Mouse (Mus musculus): ENCODE data around the gene Frmd4b. TPM values are rescaled to one million over a fixed set of nuclear protein-coding genes. Genes with fewer than 3 reads are reported as not detected.

The Frmd4b gene
- polyA plus RNA-seq, 1 experiment from 2014 or later = 13.9 TPM

DNA sequence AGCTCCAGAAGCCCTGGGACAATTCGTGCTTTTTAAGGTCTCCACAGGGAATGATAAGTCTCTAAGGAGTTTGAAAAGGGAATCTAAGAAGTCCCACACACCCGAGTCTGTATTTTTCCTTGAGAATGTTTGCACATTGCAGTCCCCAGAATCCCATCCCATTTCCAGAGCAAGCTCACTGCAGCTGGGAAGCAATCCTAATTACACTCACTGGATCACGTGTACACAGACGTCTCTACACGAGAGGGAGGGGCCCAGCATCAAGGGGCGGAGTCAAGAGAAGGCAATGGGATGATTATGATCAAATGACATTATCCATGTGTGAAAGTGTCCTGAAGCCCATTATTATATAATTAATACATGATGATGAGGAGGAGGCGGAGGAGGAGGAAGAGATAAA is 128.5 kb downstream of the Frmd4b start:
- peaks cover 19% of the 10 kb centered on the region; the same call in 1 of the 2 replicates for H3K27me3 ChIP-seq
- peaks cover 30% of the 10 kb centered on the region for H3K4me1 ChIP-seq
- H3K27ac ChIP-seq = no peak overlapping the region
- H3K9me3 ChIP-seq = no peaks in the 10 kb centered on the region
- no peak overlapping the region for H3K9ac ChIP-seq
- no peak for ATAC-seq (ENCODE audit: insufficient number of reproducible peaks, low FRiP score, low TSS enrichment, low read depth)
- no peak overlapping the region for H3K4me3 ChIP-seq
- H3K4me2 ChIP-seq = no peak overlapping the region
- H3K36me3 ChIP-seq = no peaks in the 10 kb centered on the region
- WGBS = 31% methylated on average over 7 of the region's 7 CpGs

GRCm38 (mm10) chr6:97488280-97488679 is 129.1 kb downstream of the Frmd4b start:
- 21% methylated on average over 8 of the region's 8 CpGs for WGBS
- ATAC-seq (ENCODE audit: insufficient number of reproducible peaks, low FRiP score, low TSS enrichment, low read depth) = no peak

DNA sequence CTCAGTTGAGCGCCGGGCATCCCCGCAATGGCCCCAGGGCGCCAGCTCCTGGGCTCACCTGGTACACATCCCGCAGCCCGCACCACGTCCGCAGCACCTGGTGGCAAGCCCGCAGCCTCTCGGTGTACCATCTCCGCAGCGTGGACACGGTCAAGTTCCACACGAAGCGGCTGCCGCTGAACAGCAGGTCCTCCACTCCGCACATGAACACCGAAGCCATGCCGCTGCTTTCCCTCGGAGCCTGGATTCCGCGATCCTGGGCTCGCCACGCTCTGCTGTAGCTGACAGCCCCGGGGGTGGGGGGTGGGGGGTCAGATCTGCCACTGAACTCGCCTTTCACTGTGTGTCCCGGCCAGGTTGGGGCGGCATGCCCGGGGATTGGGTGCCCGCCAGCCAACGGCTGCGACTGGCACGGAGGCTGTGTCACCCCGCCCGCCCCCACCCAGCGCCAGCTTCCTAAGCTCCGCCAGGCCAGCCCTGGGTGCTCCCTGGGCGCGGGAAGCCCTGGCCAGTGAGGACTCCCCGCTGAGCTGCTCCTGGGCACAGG is 129.7 kb downstream of the Frmd4b start:
- no peaks in the 10 kb centered on the region for H3K9me3 ChIP-seq
- 1% methylated on average over 40 of the region's 40 CpGs for WGBS
- H3K9ac ChIP-seq = 0 out of 2 replicates have a peak overlapping the region, but pooled peaks have one; percentile 17
- peak overlapping the region; percentile 45 for H3K4me3 ChIP-seq
- no peaks in the 10 kb centered on the region for H3K36me3 ChIP-seq
- H3K4me1 ChIP-seq = peaks cover 30% of the 10 kb centered on the region
- peaks cover 19% of the 10 kb centered on the region; the same call in 1 of the 2 replicates for H3K27me3 ChIP-seq
- H3K4me2 ChIP-seq = peak overlapping the region; percentile 95
- ATAC-seq (ENCODE audit: insufficient number of reproducible peaks, low FRiP score, low TSS enrichment, low read depth) = 0 out of 2 replicates have a peak, but pooled peaks have one; percentile 32
- no peak overlapping the region for H3K27ac ChIP-seq

More at GRCm38 (mm10) chr6:97488280-97488679, 129.1 kb downstream of the Frmd4b start:
- Histone ChIP-seq H3K9ac (no peak overlapping the region), H3K4me1 (peaks cover 30% of the 10 kb centered on the region), H3K36me3 (no peaks in the 10 kb centered on the region), H3K27me3 (peaks cover 19% of the 10 kb centered on the region; the same call in 1 of the 2 replicates), H3K27ac (no peak overlapping the region), H3K4me3 (peak overlapping the region; percentile 45; the same call in 1 of the 2 replicates), H3K9me3 (no peaks in the 10 kb centered on the region), H3K4me2 (peak overlapping the region; percentile 95; the same call in 1 of the 2 replicates)

DNA sequence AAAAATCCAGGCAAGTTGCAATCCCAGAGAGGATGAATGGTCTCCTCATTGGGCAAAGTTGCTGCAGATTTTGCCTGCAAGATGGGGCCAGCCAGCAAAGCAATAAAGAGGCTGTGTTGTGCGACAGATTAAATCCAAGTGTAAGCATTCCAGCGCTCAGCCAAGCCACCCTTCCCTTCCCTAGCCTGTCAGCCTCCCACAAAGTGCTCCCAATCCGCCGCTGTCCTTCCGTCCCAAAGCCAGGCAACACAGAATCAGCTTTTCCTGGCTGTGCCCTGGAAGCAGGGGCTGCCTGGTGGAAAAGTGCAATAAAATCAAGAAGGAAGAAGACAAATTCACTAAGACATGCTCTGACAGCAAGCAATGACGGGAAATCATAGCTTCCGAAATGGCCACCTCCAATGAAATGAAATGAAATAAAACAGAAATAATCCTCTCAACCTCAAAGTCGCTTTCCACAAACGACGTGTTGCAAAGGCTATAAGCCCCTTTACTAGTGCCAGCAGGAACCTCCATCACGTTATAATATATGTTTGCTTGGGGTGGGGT is 130.5 kb downstream of the Frmd4b start:
- ATAC-seq (ENCODE audit: insufficient number of reproducible peaks, low FRiP score, low TSS enrichment, low read depth) = no peak
- WGBS = 15% methylated on average over 11 of the region's 11 CpGs
- H3K27ac ChIP-seq = no peak overlapping the region
- peaks cover 19% of the 10 kb centered on the region; the same call in 1 of the 2 replicates for H3K27me3 ChIP-seq
- no peaks in the 10 kb centered on the region for H3K36me3 ChIP-seq
- H3K9me3 ChIP-seq = no peaks in the 10 kb centered on the region
- no peak overlapping the region for H3K9ac ChIP-seq
- H3K4me2 ChIP-seq = peak overlapping the region; percentile 95
- peak overlapping the region; percentile 45 for H3K4me3 ChIP-seq
- H3K4me1 ChIP-seq = peaks cover 30% of the 10 kb centered on the region

DNA sequence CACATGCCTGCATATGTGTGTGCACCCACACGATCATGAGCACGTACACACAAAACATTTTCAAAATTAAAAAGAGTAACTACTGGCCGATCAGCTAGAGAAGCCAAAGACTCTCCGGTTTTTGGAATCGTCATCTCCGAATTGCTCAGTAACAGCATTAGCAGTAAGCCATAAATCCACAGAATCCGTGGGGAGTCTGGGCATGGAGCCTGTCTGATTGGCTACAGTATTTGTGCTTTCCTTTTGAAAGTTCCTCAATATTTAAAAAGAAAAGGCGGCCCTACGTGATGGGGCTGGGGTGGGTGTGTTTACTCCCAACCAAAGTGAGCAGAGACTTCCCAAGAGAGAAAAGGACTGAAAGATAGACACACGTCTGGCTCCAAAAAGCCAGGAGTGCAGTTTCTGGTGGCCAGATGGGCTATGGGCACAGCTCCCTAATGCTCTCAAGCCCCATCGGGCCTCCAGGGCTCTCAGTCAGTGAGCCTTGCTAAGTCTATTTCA is 131.4 kb downstream of the Frmd4b start:
- H3K9ac ChIP-seq = no peak overlapping the region
- H3K9me3 ChIP-seq = no peaks in the 10 kb centered on the region
- no peak overlapping the region for H3K4me2 ChIP-seq
- H3K36me3 ChIP-seq = no peaks in the 10 kb centered on the region
- no peak overlapping the region for H3K4me3 ChIP-seq
- peaks cover 19% of the 10 kb centered on the region; the same call in 1 of the 2 replicates for H3K27me3 ChIP-seq
- peaks cover 30% of the 10 kb centered on the region for H3K4me1 ChIP-seq
- no peak for ATAC-seq (ENCODE audit: insufficient number of reproducible peaks, low FRiP score, low TSS enrichment, low read depth)
- H3K27ac ChIP-seq = no peak overlapping the region
- WGBS = 54% methylated on average over 11 of the region's 11 CpGs

DNA sequence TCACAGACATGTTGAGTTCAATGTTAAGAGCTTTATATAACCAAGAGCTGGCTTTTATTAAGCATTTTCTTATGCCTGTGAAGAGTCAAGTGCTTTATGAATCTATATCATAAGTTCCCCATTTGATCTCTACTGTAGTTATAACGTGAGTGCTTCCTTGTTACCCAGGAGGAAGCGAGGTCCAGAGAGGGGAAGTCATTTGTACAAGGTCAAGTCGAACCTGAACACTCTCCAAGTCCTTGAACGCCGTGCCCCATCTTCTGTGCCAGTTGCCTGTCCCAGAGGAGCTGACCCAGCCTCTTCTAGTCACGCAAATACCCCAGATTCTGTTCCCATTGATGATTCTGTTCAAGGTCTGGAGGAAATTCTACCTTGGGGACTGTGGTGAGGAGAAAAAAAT is 135.4 kb downstream of the Frmd4b start:
- 76% methylated on average over 6 of the region's 6 CpGs for WGBS

DNA sequence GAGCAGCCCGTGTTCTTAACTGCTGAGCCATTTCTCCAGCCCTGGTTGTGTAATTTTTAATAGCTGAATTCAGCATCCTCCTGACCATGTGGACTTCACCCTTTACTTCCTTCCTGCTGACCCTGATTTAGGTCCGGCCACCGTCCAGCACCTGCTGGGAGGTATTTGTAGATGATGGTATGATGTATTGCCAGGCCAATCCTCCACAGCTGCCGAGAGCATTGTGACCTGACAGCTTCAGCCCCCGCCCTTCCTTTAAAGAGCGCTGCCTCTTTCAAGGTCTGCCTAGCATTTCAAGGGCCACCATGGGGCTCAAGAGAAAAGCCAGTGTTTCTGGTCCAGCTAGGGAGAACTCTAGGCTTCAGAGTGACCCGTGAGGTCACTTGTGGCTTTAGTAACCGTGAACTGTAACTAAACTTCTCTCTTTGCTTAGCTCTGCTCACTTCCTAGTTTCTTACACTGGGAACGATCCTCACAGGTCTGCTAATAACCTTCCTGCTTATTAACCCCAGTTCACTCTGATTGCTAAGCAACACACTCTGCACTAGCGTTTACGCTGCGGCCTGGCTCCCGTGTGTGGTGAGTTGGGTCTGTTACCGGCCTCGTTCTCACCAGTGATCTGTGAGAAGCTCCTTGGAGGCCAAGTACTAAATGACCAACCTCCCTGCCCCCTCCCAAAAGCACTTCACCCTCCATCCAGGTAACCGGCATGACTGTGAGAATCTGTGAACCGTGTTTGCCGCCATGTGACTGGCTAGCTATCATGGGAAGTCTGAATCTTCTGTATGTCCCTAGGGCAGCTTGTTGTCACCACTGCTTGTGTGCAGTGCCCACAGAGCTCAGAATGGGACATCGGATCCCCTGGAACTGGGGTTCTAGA is 138.1 kb downstream of the Frmd4b start:
- H3K36me3 ChIP-seq = no peaks in the 10 kb centered on the region
- H3K4me2 ChIP-seq = no peak overlapping the region
- peaks cover 4% of the 10 kb centered on the region; the same call in 1 of the 2 replicates for H3K4me1 ChIP-seq
- H3K9ac ChIP-seq = no peak overlapping the region
- H3K27ac ChIP-seq = no peak overlapping the region
- no peaks in the 10 kb centered on the region for H3K9me3 ChIP-seq
- 59% methylated on average over 19 of the region's 19 CpGs for WGBS
- no peaks in the 10 kb centered on the region for H3K27me3 ChIP-seq
- H3K4me3 ChIP-seq = no peak overlapping the region
- no peak for ATAC-seq (ENCODE audit: insufficient number of reproducible peaks, low FRiP score, low TSS enrichment, low read depth)

More for the DNA sequence above, 135.4 kb downstream of the Frmd4b start:
- no peak overlapping the region for H3K4me2 ChIP-seq
- no peaks in the 10 kb centered on the region for H3K9me3 ChIP-seq
- H3K4me3 ChIP-seq = no peak overlapping the region
- no peaks in the 10 kb centered on the region for H3K36me3 ChIP-seq
- no peak overlapping the region for H3K9ac ChIP-seq
- peaks cover 15% of the 10 kb centered on the region for H3K4me1 ChIP-seq
- peaks cover 8% of the 10 kb centered on the region; the same call in 1 of the 2 replicates for H3K27me3 ChIP-seq
- no peak overlapping the region for H3K27ac ChIP-seq
- ATAC-seq (ENCODE audit: insufficient number of reproducible peaks, low FRiP score, low TSS enrichment, low read depth) = no peak

DNA sequence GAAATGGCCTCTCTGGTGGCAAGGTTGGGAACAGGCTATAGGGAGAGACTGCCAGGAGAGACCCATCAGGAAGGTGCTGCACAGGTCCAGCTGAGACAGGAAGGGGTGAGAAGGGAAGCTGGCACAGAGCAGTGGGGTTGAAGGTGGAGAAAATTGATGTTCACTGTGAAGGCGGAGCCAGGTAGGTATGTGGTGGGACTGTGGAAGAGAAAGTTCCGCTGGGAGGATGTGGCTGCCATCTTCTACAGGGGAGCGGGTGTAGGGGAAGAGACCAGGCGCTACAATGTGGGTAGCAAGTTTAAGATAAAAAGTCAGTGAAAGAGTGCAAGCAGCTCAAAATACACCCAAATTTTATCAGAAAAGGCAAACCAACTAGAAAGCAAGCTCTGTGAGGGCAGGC is 143.7 kb downstream of the Frmd4b start:
- no peak overlapping the region for H3K4me3 ChIP-seq
- H3K4me1 ChIP-seq = no peaks in the 10 kb centered on the region
- H3K4me2 ChIP-seq = no peak overlapping the region
- no peak; the same call in 1 of the 2 replicates for ATAC-seq (ENCODE audit: insufficient number of reproducible peaks, low FRiP score, low TSS enrichment, low read depth)
- no peak overlapping the region for H3K27ac ChIP-seq
- no peaks in the 10 kb centered on the region for H3K27me3 ChIP-seq
- no peak overlapping the region for H3K9ac ChIP-seq
- no peaks in the 10 kb centered on the region for H3K9me3 ChIP-seq
- WGBS = 98% methylated on average over 4 of the region's 4 CpGs
- no peaks in the 10 kb centered on the region for H3K36me3 ChIP-seq

DNA sequence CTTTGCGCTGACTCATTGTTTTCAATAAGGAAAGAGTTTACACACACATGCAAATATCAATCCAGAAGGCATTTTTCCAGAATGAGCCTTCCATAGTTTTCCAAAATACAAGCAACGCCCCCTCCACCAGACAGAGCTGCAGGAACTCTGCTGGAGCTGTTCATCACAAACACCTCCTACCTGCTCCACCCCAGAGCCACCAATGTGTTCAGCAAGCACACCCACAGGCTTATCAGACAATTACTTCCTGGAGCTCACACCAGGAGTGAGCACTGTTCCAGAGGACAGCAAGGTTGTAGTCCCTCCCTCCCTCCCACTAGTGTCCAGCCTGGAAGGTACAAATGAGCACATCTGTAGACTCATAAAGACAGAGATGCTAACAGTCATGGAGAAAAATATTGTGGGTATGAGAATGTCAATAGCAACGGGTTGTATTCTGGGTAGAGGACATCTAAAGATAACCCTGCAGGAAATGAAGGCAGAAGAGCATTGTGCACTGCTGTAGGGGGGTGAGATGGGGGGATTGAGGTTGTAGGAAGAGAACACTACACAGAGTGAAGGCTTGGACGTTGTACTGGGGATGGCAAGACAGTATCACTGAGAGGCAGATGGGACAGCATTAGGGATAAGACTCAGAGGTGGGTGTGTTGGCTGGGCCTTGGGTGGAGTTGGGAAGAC is 144.3 kb downstream of the Frmd4b start:
- Histone ChIP-seq H3K9ac (no peak overlapping the region), H3K4me2 (no peak overlapping the region)
- WGBS = 80% methylated on average over 4 of the region's 4 CpGs

GRCm38 (mm10) chr6:97463898-97464524 is 153.3 kb downstream of the Frmd4b start:
- Histone ChIP-seq H3K4me1 (peaks cover 8% of the 10 kb centered on the region), H3K4me2 (peak overlapping the region; percentile 19; the same call in 1 of the 2 replicates)

More for the DNA sequence above, 144.3 kb downstream of the Frmd4b start:
- no peaks in the 10 kb centered on the region for H3K36me3 ChIP-seq
- no peak for ATAC-seq (ENCODE audit: insufficient number of reproducible peaks, low FRiP score, low TSS enrichment, low read depth)
- H3K4me1 ChIP-seq = no peaks in the 10 kb centered on the region
- H3K4me3 ChIP-seq = no peak overlapping the region
- no peaks in the 10 kb centered on the region for H3K9me3 ChIP-seq
- no peaks in the 10 kb centered on the region for H3K27me3 ChIP-seq
- H3K27ac ChIP-seq = no peak overlapping the region

DNA sequence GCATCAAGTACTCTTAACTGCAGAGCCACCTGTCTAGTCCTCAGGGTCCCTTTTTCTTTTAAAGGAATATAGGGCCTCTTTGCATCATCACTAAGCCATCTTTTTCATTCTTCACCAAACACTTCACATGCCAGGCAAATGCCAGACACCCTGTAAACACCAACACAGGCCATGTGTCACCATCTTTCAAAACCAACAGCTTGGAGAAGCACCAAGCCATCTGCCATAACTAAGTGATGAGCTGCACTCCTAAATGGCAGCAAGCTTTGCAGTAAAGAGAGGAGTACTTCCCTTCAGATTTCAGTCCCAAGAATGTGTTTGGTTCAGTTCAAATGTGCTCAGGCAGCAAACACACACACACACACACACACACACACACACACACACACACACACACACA is 154.9 kb downstream of the Frmd4b start:
- Histone ChIP-seq H3K4me2 (no peak overlapping the region), H3K36me3 (no peaks in the 10 kb centered on the region)
- ATAC-seq (ENCODE audit: insufficient number of reproducible peaks, low FRiP score, low TSS enrichment, low read depth) = no peak

More at GRCm38 (mm10) chr6:97463898-97464524, 153.3 kb downstream of the Frmd4b start:
- no peak overlapping the region for H3K9ac ChIP-seq
- H3K36me3 ChIP-seq = no peaks in the 10 kb centered on the region
- WGBS = 34% methylated on average over 17 of the region's 17 CpGs
- no peak overlapping the region for H3K4me3 ChIP-seq
- H3K27ac ChIP-seq = peak overlapping the region; percentile 77
- no peaks in the 10 kb centered on the region for H3K9me3 ChIP-seq
- no peaks in the 10 kb centered on the region for H3K27me3 ChIP-seq
- ATAC-seq (ENCODE audit: insufficient number of reproducible peaks, low FRiP score, low TSS enrichment, low read depth) = peak; percentile 71; the same call in 1 of the 2 replicates

More for the DNA sequence above, 154.9 kb downstream of the Frmd4b start:
- H3K9me3 ChIP-seq = no peaks in the 10 kb centered on the region
- no peak overlapping the region for H3K27ac ChIP-seq
- no peaks in the 10 kb centered on the region for H3K27me3 ChIP-seq
- H3K9ac ChIP-seq = no peak overlapping the region
- H3K4me3 ChIP-seq = no peak overlapping the region
- H3K4me1 ChIP-seq = peaks cover 8% of the 10 kb centered on the region

Measured in limb, embryonic 15.5 days (tissue).